Mouse (Mus musculus): ENCODE data around the gene Tanc1.

DNA sequence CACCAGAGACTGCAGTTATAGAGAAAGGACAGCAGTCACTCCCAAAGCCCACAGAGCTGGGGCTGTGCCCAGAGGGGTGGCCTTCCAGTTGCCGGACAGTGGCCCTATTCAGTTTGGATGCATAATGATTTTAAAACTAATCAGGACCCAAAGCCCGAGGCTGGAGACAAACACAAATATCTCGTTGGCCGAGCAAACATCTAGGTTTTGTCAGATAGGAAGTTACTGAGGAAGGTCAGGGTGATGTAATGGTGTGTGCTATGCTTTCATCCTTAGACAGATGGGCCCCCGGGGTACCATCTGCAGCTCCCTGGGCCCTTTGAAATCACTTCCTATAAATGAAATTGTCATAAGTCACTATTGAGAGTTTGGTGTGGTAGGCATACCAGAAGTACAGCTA, 33.0 kb downstream of the Tanc1 start:
- no peak for TF ChIP-seq CTCF (IDR thresholded peaks at IDR 0.05; ENCODE audit: low read depth)
- TF ChIP-seq EP300 (IDR thresholded peaks at IDR 0.05; ENCODE audit: low read depth) = no peak
